Mouse (Mus musculus): Measurements from ENCODE around the gene Ube2n. TPM values are rescaled to one million over a fixed set of nuclear protein-coding genes. Genes with fewer than 3 reads are reported as not detected.

The Ube2n gene
- polyA plus RNA-seq, 1 experiment = 45.8 TPM

- no peaks in the 10 kb centered on the region for H3K9me3 ChIP-seq
Observed at GRCm38 (mm10) chr10:95551752-95552151, 36.8 kb downstream of the Ube2n start.

GRCm38 (mm10) chr10:95552326-95552725 is 37.4 kb downstream of the Ube2n start:
- TF ChIP-seq FLI1 (IDR thresholded peaks at IDR 0.05; ENCODE audit: low read length) = no peak
- TF ChIP-seq GATA1 (IDR thresholded peaks at IDR 0.05; ENCODE audit: borderline replicate concordance, low read length) = no peak
- Histone ChIP-seq H3K9me3 (no peaks in the 10 kb centered on the region), H3K36me3 (replicated peaks; ENCODE audit: low read length) (peaks cover 51% of the 10 kb centered on the region), H3K27me3 (replicated peaks) (no peaks in the 10 kb centered on the region), H3K4me3 (replicated peaks) (no peak overlapping the region), H3K4me1 (peaks cover 48% of the 10 kb centered on the region)

More at GRCm38 (mm10) chr10:95551752-95552151, 36.8 kb downstream of the Ube2n start:
- Histone ChIP-seq H3K27me3 (replicated peaks) (no peaks in the 10 kb centered on the region), H3K4me1 (peaks cover 48% of the 10 kb centered on the region), H3K36me3 (replicated peaks; ENCODE audit: low read length) (peaks cover 57% of the 10 kb centered on the region), H3K4me3 (replicated peaks) (no peak overlapping the region)
- TF ChIP-seq FLI1 (IDR thresholded peaks at IDR 0.05; ENCODE audit: low read length) (no peak), GATA1 (IDR thresholded peaks at IDR 0.05; ENCODE audit: borderline replicate concordance, low read length) (no peak)

GRCm38 (mm10) chr10:95555866-95556265 is 40.9 kb downstream of the Ube2n start:
- no peak overlapping the region for H3K4me3 ChIP-seq (replicated peaks)
- H3K36me3 ChIP-seq (replicated peaks; ENCODE audit: low read length) = peaks cover 39% of the 10 kb centered on the region
- H3K9me3 ChIP-seq = no peaks in the 10 kb centered on the region
- no peak for TF ChIP-seq FLI1 (IDR thresholded peaks at IDR 0.05; ENCODE audit: low read length)
- no peak for TF ChIP-seq GATA1 (IDR thresholded peaks at IDR 0.05; ENCODE audit: borderline replicate concordance, low read length)
- H3K27me3 ChIP-seq (replicated peaks) = no peaks in the 10 kb centered on the region
- H3K4me1 ChIP-seq = peaks cover 62% of the 10 kb centered on the region

DNA sequence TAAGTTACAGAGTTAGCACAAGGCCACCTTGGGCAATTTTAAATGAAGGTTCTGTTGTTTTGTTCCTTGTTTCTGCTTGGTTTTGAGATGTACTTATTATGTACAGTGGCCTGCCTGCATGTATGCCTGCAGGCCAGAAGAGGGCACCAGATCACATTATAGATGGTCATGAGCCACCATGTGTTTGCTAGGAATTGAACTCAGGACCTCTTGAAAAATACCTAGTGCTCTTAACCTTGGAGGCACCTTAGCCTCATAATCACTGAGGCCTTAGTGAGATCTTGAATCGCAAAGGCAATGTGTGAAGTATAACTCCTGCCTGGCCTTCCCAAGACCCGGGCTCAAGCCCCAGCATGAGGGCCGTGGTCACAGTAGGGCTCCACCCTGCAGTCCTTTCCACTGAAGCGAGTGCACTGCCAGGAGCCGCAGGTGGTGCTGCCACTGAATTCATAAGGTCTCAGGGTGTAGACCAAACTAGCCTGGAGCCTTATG is 42.4 kb downstream of the Ube2n start:
- H3K4me3 ChIP-seq (replicated peaks) = no peak overlapping the region
- peaks cover 62% of the 10 kb centered on the region for H3K4me1 ChIP-seq
- TF ChIP-seq FLI1 (IDR thresholded peaks at IDR 0.05; ENCODE audit: low read length) (no peak), GATA1 (IDR thresholded peaks at IDR 0.05; ENCODE audit: borderline replicate concordance, low read length) (no peak)
- no peaks in the 10 kb centered on the region for H3K27me3 ChIP-seq (replicated peaks)
- H3K36me3 ChIP-seq (replicated peaks; ENCODE audit: low read length) = peaks cover 34% of the 10 kb centered on the region
- H3K9me3 ChIP-seq = no peaks in the 10 kb centered on the region

DNA sequence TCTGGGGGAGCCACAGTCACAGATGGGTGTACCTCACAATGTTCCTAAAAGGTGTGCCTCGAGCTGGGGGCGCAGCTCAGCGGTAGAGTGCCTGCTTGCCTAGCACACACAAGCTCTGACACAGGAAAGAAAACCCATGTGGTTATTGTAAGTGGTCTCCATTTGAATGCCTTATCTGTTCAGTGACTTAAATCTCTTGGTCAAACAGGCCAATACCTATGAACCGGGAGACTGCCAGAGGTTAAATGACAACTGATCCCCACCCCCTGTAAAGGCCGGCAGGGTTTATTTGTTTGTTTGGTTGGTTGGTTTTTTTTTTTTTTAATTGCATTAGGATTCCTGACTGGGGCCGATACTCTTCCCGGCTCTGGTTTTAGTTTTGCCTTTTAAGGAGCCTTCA is 44.5 kb downstream of the Ube2n start:
- Histone ChIP-seq H3K27me3 (replicated peaks) (no peaks in the 10 kb centered on the region), H3K4me1 (peaks cover 51% of the 10 kb centered on the region), H3K36me3 (replicated peaks; ENCODE audit: low read length) (peaks cover 32% of the 10 kb centered on the region), H3K4me3 (replicated peaks) (no peak overlapping the region), H3K9me3 (no peaks in the 10 kb centered on the region)
- TF ChIP-seq GATA1 (IDR thresholded peaks at IDR 0.05; ENCODE audit: borderline replicate concordance, low read length) = no peak
- TF ChIP-seq FLI1 (IDR thresholded peaks at IDR 0.05; ENCODE audit: low read length) = no peak

DNA sequence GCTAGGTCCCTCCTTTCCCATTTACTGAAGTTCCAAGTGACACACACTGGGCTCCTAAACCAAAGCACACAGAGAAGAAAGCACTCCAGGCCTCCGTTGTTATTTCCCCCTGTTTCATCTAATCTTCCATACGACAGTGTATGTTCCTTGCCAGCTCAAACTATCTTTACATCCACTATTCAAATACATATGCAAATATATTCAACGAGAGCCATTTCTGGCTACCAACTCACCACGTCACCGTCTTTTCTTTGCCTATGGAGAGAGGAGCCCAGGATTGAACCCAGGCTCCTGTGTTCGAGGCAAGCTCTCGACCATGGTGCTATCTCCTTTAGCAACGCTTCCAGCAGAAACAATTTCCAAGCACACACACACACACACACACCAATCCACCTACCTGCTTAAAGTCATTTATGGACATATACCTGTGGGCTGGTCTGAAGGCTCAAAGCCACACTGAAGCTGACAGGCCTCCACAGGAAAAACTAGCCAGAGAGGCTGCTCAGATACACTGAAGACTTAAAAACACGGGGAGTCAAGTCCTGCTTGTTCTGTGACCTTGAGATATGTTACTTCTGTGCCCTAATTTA is 45.5 kb downstream of the Ube2n start:
- Histone ChIP-seq H3K4me1 (peaks cover 53% of the 10 kb centered on the region), H3K9me3 (no peaks in the 10 kb centered on the region), H3K36me3 (replicated peaks; ENCODE audit: low read length) (peaks cover 25% of the 10 kb centered on the region), H3K4me3 (replicated peaks) (no peak overlapping the region), H3K27me3 (replicated peaks) (no peaks in the 10 kb centered on the region)
- TF ChIP-seq FLI1 (IDR thresholded peaks at IDR 0.05; ENCODE audit: low read length) (no peak), GATA1 (IDR thresholded peaks at IDR 0.05; ENCODE audit: borderline replicate concordance, low read length) (no peak)

DNA sequence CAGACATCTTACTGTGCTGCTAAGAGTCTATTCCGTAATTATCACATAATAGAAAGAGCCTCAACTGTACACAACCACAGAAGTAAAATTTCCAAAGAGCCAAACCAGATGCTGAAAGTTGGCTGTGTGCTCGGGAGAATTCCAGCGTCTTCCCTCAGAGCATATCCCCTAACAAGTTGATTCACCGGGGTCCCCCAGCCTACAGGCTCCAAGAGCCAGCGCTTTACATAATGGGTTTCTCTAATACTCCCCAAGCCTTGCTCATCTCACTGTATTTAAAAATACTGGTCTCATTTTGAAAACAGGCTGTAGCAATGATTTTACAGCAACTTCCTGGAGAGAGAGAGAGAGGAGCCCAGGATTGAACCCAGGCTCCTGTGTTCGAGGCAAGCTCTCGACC is 46.7 kb downstream of the Ube2n start:
- Histone ChIP-seq H3K27me3 (replicated peaks) (no peaks in the 10 kb centered on the region), H3K4me3 (replicated peaks) (peak overlapping the region; percentile 46), H3K4me1 (peaks cover 48% of the 10 kb centered on the region), H3K9me3 (no peaks in the 10 kb centered on the region), H3K36me3 (replicated peaks; ENCODE audit: low read length) (peaks cover 20% of the 10 kb centered on the region)
- TF ChIP-seq FLI1 (IDR thresholded peaks at IDR 0.05; ENCODE audit: low read length) (no peak), GATA1 (IDR thresholded peaks at IDR 0.05; ENCODE audit: borderline replicate concordance, low read length) (no peak)

GRCm38 (mm10) chr10:95562395-95562794 is 47.5 kb downstream of the Ube2n start:
- Histone ChIP-seq H3K4me3 (replicated peaks) (peak overlapping the region; percentile 96), H3K36me3 (replicated peaks; ENCODE audit: low read length) (peaks cover 19% of the 10 kb centered on the region), H3K4me1 (peaks cover 47% of the 10 kb centered on the region), H3K27me3 (replicated peaks) (no peaks in the 10 kb centered on the region), H3K9me3 (no peaks in the 10 kb centered on the region)
- TF ChIP-seq GATA1 (IDR thresholded peaks at IDR 0.05; ENCODE audit: borderline replicate concordance, low read length) (no peak), FLI1 (IDR thresholded peaks at IDR 0.05; ENCODE audit: low read length) (no peak)

- Histone ChIP-seq H3K9me3 (no peaks in the 10 kb centered on the region), H3K4me1 (peaks cover 47% of the 10 kb centered on the region), H3K36me3 (replicated peaks; ENCODE audit: low read length) (peaks cover 14% of the 10 kb centered on the region), H3K27me3 (replicated peaks) (no peaks in the 10 kb centered on the region), H3K4me3 (replicated peaks) (peak overlapping the region; percentile 96)
- TF ChIP-seq FLI1 (IDR thresholded peaks at IDR 0.05; ENCODE audit: low read length) = no peak
- TF ChIP-seq GATA1 (IDR thresholded peaks at IDR 0.05; ENCODE audit: borderline replicate concordance, low read length) = no peak
Observed at GRCm38 (mm10) chr10:95562859-95563841, 48.2 kb downstream of the Ube2n start.
